Mouse (Mus musculus): ENCODE data around the gene Adra2b. TPM values are rescaled to one million over a fixed set of nuclear protein-coding genes. Genes with fewer than 3 reads are reported as not detected.

Adra2b gene
- polyA plus RNA-seq, 1 experiment from 2014 or later = 0.60 TPM

DNA sequence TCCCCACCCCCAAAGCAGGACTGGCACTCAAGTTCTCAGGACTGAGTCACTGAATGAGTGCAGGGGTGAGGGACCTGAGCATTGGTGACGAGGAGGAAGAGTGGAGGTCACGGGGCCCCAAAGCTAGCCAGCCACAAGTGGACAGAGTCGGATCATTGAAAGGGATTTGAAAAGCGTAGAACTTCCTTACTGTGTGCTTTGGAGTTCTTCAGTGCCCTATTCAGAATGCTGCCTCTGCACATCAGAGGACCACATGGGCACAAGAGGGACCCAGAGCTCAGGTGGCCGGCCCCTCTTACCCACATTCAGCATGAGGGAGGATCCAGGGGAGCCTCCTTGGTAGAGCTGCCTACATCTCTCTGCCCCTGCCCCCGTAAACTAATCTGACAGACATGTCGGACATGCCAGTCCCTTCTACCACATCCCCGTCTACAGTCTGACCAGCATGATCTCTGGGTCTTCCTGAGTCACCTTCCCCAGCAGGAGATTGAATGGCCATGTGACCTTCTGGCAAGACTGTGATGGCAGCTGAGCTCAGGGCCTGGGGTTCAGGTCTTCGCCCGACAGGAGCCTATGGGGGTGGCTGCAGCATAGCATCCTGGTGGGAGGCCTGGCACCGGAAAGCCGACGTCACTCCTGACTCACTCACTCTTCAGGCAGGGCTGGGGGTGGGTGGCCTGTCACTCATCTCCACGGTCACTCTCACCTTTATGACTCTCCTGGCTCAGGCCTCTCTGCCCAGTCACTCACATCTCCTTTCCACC is 30.0 kb upstream of the Adra2b start:
- Histone ChIP-seq H3K36me3 (no peaks in the 10 kb centered on the region), H3K27ac (replicated peaks) (no peak overlapping the region), H3K4me2 (no peak overlapping the region), H3K9me3 (replicated peaks) (no peaks in the 10 kb centered on the region), H3K4me3 (replicated peaks) (no peak overlapping the region), H3K9ac (replicated peaks) (no peak overlapping the region), H3K4me1 (peaks cover 16% of the 10 kb centered on the region), H3K27me3 (replicated peaks) (peaks cover 29% of the 10 kb centered on the region)
- ATAC-seq (ENCODE audit: low FRiP score) = no peak
- WGBS = 84% methylated on average over 14 of the region's 14 CpGs

DNA sequence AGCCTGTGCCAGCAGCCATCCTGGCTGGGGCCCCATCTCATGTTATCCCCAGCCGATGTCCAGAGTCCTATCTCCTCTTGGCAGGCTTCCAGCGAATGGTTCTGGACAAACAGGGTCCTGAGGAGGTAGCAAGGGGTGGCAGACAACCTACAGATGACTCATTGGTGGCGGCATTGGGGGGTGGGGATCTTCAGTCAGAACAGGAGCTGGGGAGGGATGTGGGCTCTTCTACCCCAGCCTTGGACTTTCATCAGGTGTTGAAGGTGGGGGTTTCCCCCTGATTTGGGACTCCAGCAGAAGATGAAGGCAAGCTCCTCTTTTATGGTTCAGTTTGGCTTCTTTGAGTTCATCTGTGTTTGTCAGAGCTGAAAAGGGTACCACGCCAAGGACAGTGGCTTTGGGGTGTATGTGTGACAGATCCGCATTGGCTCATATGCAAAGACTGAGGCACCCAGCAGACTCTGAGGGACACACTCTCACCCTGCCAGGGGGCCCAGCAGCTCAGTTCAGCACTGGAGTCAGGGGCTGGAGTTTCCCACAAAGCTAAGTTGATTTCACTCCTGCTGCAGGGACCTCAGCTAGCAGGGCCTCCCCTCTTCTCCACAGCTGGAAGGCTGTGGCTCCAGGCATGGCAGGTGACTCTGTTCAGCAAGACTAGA is 28.9 kb upstream of the Adra2b start:
- ATAC-seq (ENCODE audit: low FRiP score) = no peak
- 76% methylated on average over 5 of the region's 5 CpGs for WGBS
- no peak overlapping the region for H3K4me2 ChIP-seq
- H3K9ac ChIP-seq (replicated peaks) = no peak overlapping the region
- H3K27ac ChIP-seq (replicated peaks) = no peak overlapping the region
- peaks cover 16% of the 10 kb centered on the region for H3K4me1 ChIP-seq
- H3K9me3 ChIP-seq (replicated peaks) = no peaks in the 10 kb centered on the region
- H3K36me3 ChIP-seq = no peaks in the 10 kb centered on the region
- H3K4me3 ChIP-seq (replicated peaks) = no peak overlapping the region
- H3K27me3 ChIP-seq (replicated peaks) = peaks cover 36% of the 10 kb centered on the region

- H3K9ac ChIP-seq (replicated peaks) = no peak overlapping the region
- H3K27ac ChIP-seq (replicated peaks) = no peak overlapping the region
- ATAC-seq (ENCODE audit: low FRiP score) = no peak
- H3K9me3 ChIP-seq (replicated peaks) = no peaks in the 10 kb centered on the region
- H3K4me1 ChIP-seq = peaks cover 16% of the 10 kb centered on the region
- no peaks in the 10 kb centered on the region for H3K36me3 ChIP-seq
- H3K4me2 ChIP-seq = peak overlapping the region; percentile 94; the same call in 1 of the 2 replicates
- 45% methylated on average over 11 of the region's 11 CpGs for WGBS
- H3K4me3 ChIP-seq (replicated peaks) = no peak overlapping the region
- H3K27me3 ChIP-seq (replicated peaks) = peaks cover 36% of the 10 kb centered on the region
Measured at GRCm38 (mm10) chr2:127335078-127335541, 27.9 kb upstream of the Adra2b start.

- Histone ChIP-seq H3K4me1 (peaks cover 16% of the 10 kb centered on the region), H3K36me3 (no peaks in the 10 kb centered on the region), H3K4me3 (replicated peaks) (peak within 1 kb of the TSS; percentile 59), H3K9ac (replicated peaks) (peak within 1 kb of the TSS; percentile 65), H3K27me3 (replicated peaks) (peaks cover 39% of the 10 kb centered on the region), H3K9me3 (replicated peaks) (no peaks in the 10 kb centered on the region), H3K4me2 (peak within 1 kb of the TSS; percentile 94), H3K27ac (replicated peaks) (peak within 1 kb of the TSS; percentile 33; the same call in 1 of the 2 replicates)
- under 1% methylated on average over 46 of the region's 76 CpGs for WGBS
- peak; percentile 91 for ATAC-seq (ENCODE audit: low FRiP score)
Measured at GRCm38 (mm10) chr2:127335767-127336496, 27.1 kb upstream of the Adra2b start, which contains the start of gene Dusp2. Gene Dusp2 (plus strand): TSS chr2:127336159.

DNA sequence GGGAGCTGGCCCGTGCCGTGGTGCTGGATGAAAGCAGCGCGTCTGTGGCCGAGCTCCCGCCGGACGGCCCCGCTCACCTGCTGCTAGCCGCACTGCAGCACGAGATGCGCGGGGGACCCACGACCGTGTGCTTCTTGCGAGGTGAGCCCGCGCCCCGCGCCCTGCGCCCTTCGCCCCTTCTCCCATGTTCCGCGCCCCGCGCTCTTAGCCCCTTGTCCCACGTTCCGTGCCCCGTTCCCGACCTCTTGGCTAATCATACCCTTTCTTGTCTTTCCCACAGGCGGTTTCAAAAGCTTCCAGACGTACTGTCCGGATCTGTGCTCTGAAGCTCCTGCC is 26.5 kb upstream of the Adra2b start:
- Histone ChIP-seq H3K4me1 (peaks cover 16% of the 10 kb centered on the region), H3K4me3 (replicated peaks) (peak overlapping the region; percentile 59), H3K27me3 (replicated peaks) (peaks cover 39% of the 10 kb centered on the region), H3K27ac (replicated peaks) (peak overlapping the region; percentile 33; the same call in 1 of the 2 replicates), H3K9ac (replicated peaks) (peak overlapping the region; percentile 65), H3K36me3 (no peaks in the 10 kb centered on the region), H3K9me3 (replicated peaks) (no peaks in the 10 kb centered on the region), H3K4me2 (peak overlapping the region; percentile 94)
- 3% methylated on average over 32 of the region's 33 CpGs for WGBS
- no peak for ATAC-seq (ENCODE audit: low FRiP score)

GRCm38 (mm10) chr2:127336885-127337284 is 26.1 kb upstream of the Adra2b start:
- H3K27me3 ChIP-seq (replicated peaks) = peaks cover 39% of the 10 kb centered on the region
- 57% methylated on average over 5 of the region's 5 CpGs for WGBS
- H3K4me2 ChIP-seq = peak overlapping the region; percentile 94
- no peaks in the 10 kb centered on the region for H3K36me3 ChIP-seq
- ATAC-seq (ENCODE audit: low FRiP score) = no peak
- peak overlapping the region; percentile 59 for H3K4me3 ChIP-seq (replicated peaks)
- peaks cover 16% of the 10 kb centered on the region for H3K4me1 ChIP-seq
- peak overlapping the region; percentile 65 for H3K9ac ChIP-seq (replicated peaks)
- no peak overlapping the region for H3K27ac ChIP-seq (replicated peaks)
- no peaks in the 10 kb centered on the region for H3K9me3 ChIP-seq (replicated peaks)

DNA sequence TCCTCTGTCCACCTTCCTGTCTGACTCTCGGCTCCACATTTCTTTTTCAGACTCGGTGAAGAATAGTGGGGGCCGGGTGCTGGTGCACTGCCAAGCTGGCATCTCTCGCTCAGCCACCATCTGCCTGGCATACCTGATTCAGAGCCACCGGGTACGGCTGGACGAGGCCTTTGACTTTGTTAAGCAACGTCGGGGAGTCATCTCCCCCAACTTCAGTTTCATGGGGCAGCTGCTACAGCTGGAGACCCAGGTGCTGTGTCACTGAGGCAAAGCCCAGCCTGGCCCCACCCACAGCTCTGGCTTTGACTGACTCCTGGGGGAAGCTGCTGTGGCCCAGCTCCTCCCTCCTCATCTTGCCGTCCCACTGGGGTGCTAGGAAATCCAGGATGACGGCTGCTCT is 25.5 kb upstream of the Adra2b start:
- peak overlapping the region; percentile 59 for H3K4me3 ChIP-seq (replicated peaks)

DNA sequence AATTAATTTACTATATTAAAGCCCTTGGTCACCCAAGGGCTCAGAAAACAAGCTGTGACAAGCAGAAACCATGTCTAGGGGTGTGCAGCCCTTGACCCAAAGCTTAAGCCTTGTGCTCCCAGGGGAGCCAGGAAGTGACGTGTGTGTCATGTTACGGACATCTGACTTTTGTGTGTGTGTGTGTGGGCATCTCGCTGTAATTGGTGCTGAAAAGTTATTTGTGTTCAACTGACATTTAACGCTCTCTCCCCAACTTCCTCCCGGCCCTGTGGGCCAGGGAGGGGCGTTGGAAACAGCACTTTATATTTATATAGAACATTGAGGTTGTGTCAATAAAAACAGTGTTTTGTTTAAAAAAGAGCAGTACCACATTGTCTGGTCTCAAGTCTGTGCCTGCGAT is 25.0 kb upstream of the Adra2b start:
- ATAC-seq (ENCODE audit: low FRiP score) = no peak
- H3K9me3 ChIP-seq (replicated peaks) = no peaks in the 10 kb centered on the region
- H3K4me1 ChIP-seq = peaks cover 16% of the 10 kb centered on the region
- no peak overlapping the region for H3K4me3 ChIP-seq (replicated peaks)
- H3K27ac ChIP-seq (replicated peaks) = no peak overlapping the region
- 0 out of 2 replicates have a peak overlapping the region, but pooled peaks have one; percentile 94 for H3K4me2 ChIP-seq
- no peaks in the 10 kb centered on the region for H3K36me3 ChIP-seq
- H3K9ac ChIP-seq (replicated peaks) = no peak overlapping the region
- 67% methylated on average over 7 of the region's 7 CpGs for WGBS
- H3K27me3 ChIP-seq (replicated peaks) = peaks cover 39% of the 10 kb centered on the region

More for the DNA sequence above, 25.5 kb upstream of the Adra2b start:
- Histone ChIP-seq H3K9me3 (replicated peaks) (no peaks in the 10 kb centered on the region), H3K27ac (replicated peaks) (no peak overlapping the region), H3K4me1 (peaks cover 16% of the 10 kb centered on the region), H3K4me2 (peak overlapping the region; percentile 94), H3K36me3 (no peaks in the 10 kb centered on the region), H3K27me3 (replicated peaks) (peaks cover 39% of the 10 kb centered on the region), H3K9ac (replicated peaks) (no peak overlapping the region; the same call in 1 of the 2 replicates)
- 67% methylated on average over 11 of the region's 11 CpGs for WGBS
- ATAC-seq (ENCODE audit: low FRiP score) = no peak

GRCm38 (mm10) chr2:127338416-127338815 is 24.6 kb upstream of the Adra2b start, which contains the start of gene Astl:
Gene Astl (plus strand): TSS chr2:127338639.
- Histone ChIP-seq H3K9ac (replicated peaks) (no peak within 1 kb of the TSS; the same call in 1 of the 2 replicates), H3K9me3 (replicated peaks) (no peaks in the 10 kb centered on the region), H3K27ac (replicated peaks) (no peak within 1 kb of the TSS), H3K4me1 (peaks cover 16% of the 10 kb centered on the region), H3K4me2 (peak within 1 kb of the TSS; percentile 94), H3K27me3 (replicated peaks) (peaks cover 39% of the 10 kb centered on the region), H3K36me3 (no peaks in the 10 kb centered on the region), H3K4me3 (replicated peaks) (peak within 1 kb of the TSS; percentile 59)
- WGBS = 86% methylated on average over 4 of the region's 4 CpGs
- ATAC-seq (ENCODE audit: low FRiP score) = no peak

DNA sequence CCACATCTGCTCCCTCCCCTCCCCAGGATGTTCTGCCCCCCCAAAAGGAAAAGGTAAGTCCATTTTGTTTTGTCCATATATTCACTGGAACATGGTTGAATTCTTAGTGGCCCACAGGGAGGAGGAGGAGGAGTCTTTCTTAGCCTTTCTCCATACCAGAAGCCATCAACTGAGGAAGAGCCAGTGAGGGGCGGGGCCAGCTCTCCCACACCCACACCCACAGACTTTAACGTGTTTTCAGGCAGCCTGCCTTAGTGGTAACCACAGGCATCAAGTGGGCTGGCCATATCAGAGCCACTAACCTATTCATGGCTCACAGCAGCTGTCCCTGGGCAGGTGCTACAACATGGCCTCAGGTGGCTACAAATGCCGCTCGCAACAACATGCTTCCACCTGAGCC is 24.2 kb upstream of the Adra2b start:
- WGBS = 76% methylated on average over 4 of the region's 4 CpGs
- ATAC-seq (ENCODE audit: low FRiP score) = no peak
- Histone ChIP-seq H3K9ac (replicated peaks) (no peak overlapping the region), H3K4me3 (replicated peaks) (no peak overlapping the region), H3K36me3 (no peaks in the 10 kb centered on the region), H3K4me1 (peaks cover 16% of the 10 kb centered on the region), H3K9me3 (replicated peaks) (no peaks in the 10 kb centered on the region), H3K27ac (replicated peaks) (no peak overlapping the region), H3K4me2 (no peak overlapping the region), H3K27me3 (replicated peaks) (peaks cover 41% of the 10 kb centered on the region)

- Histone ChIP-seq H3K9ac (replicated peaks) (no peak overlapping the region), H3K36me3 (no peaks in the 10 kb centered on the region), H3K9me3 (replicated peaks) (no peaks in the 10 kb centered on the region), H3K4me3 (replicated peaks) (no peak overlapping the region), H3K27me3 (replicated peaks) (peaks cover 40% of the 10 kb centered on the region), H3K4me1 (peaks cover 16% of the 10 kb centered on the region), H3K4me2 (no peak overlapping the region), H3K27ac (replicated peaks) (no peak overlapping the region)
- 81% methylated on average over 6 of the region's 6 CpGs for WGBS
- ATAC-seq (ENCODE audit: low FRiP score) = no peak
Measured at GRCm38 (mm10) chr2:127339262-127339661, 23.7 kb upstream of the Adra2b start.
